Mouse (Mus musculus) ES-E14 (cell line): ENCODE results near the gene Ccdc122.

Source experiments
- CHD2 ChIP-seq: IDR thresholded peaks from 2 replicates; pipeline ENCODE4 v1.6.1; 2014; ENCODE audit warnings: mild to moderate bottlenecking, low read depth, low read length, inconsistent platforms
- HCFC1 ChIP-seq: IDR thresholded peaks from 2 replicates; pipeline ENCODE4 v1.6.1; 2012; ENCODE audit warnings: low read length, inconsistent platforms, borderline replicate concordance; ENCODE audit not compliant: insufficient read depth
- MAFK ChIP-seq: IDR thresholded peaks from 2 replicates; pipeline ENCODE4 v1.6.1; 2014; ENCODE audit warnings: mild to moderate bottlenecking, low read depth, low read length, inconsistent platforms; ENCODE audit not compliant: insufficient read depth
- ZC3H11A ChIP-seq: IDR thresholded peaks from 2 replicates; pipeline ENCODE4 v1.6.1; 2012; ENCODE audit warnings: low read depth, mild to moderate bottlenecking, inconsistent platforms, low read length, borderline replicate concordance
- ZNF384 ChIP-seq: IDR thresholded peaks from 2 replicates; pipeline ENCODE4 v1.6.1; 2012; ENCODE audit warnings: low read depth, low read length, inconsistent platforms

- TF ChIP-seq ZNF384 (no peak), MAFK (no peak), CHD2 (no peak), HCFC1 (no peak), ZC3H11A (no peak)
Measured at GRCm38 (mm10) chr14:77004740-77005139, 31.8 kb upstream of the Ccdc122 start.
